Mouse (Mus musculus): ENCODE measurements around the gene Aff4. TPM values are rescaled to one million over a fixed set of nuclear protein-coding genes. Genes with fewer than 3 reads are reported as not detected.

Gene Aff4
- total and polyA plus RNA-seq, 3 experiments, result 4.5 to 246 (median 86.2) TPM

DNA sequence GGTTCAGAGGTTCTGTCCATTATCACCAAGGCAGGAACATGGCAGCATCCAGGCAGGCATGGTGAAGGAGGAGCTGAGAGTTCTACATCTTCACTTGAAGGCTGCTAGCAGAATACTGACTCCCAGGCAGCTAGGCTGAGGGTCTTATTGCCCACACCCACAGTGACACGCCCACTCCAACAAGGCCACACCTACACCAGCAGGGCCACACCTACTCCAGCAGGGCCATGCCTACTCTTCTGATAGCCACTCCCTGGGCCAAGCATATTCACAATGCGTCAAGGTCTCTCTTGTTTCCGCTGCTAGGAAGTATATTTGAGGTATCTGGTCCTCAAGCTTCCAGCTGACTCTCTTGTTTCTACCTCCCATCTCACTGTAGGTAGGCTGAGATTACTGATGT is 108.4 kb downstream of the Aff4 start:
- H3K9me3 ChIP-seq (replicated peaks), result peaks cover 8% of the 10 kb centered on the region
- no peaks in the 10 kb centered on the region for H3K36me3 ChIP-seq (replicated peaks)
- H3K27me3 ChIP-seq (ENCODE audit: insufficient read depth, low read length), result peaks cover 63% of the 10 kb centered on the region
- TF ChIP-seq GATA1 (IDR thresholded peaks at IDR 0.05; ENCODE audit: borderline replicate concordance, low read length) (no peak), TAL1 (conservative IDR thresholded peaks at IDR 0.05; ENCODE audit: low read depth, low read length) (no peak), GATA2 (IDR thresholded peaks at IDR 0.05; ENCODE audit: borderline replicate concordance, low read depth, low read length) (no peak), POLR2AphosphoS5 (IDR thresholded peaks at IDR 0.05; ENCODE audit: insufficient replicate concordance, low read depth, low read length) (no peak), CTCF (IDR thresholded peaks at IDR 0.05; ENCODE audit: low read depth, low read length) (no peak)
- DNase-seq (ENCODE audit: low spot score) (no peak), ATAC-seq (ENCODE audit: extremely low read depth, insufficient number of reproducible peaks, low FRiP score, poor library complexity, severe bottlenecking) (no peak)
- peaks cover 27% of the 10 kb centered on the region for H3K4me1 ChIP-seq (ENCODE audit: insufficient read depth, low read depth, low read length)
- H3K4me3 ChIP-seq (ENCODE audit: low read depth, low read length), result no peak overlapping the region

DNA sequence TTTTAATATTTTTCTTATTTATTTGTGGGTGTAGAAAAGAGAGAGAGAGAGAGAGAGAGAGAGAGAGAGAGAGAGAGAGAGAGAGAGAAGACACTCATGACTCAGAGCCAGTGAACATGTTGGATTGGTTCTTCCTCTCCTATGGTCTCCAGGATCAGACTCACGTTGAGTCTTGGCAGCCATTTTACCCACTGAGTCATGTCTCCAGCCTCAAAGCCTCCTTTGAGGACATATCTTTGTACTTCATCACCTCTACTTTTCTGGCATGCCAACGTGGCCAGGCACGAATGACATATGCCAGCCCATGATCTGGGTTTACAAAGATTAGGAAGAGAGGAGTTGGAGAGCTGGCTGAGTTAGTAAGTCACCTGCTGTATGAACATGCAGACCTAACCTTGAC is 109.6 kb downstream of the Aff4 start:
- Histone ChIP-seq H3K27me3 (ENCODE audit: insufficient read depth, low read length) (peaks cover 62% of the 10 kb centered on the region), H3K4me3 (ENCODE audit: low read depth, low read length) (no peak overlapping the region), H3K36me3 (replicated peaks) (no peaks in the 10 kb centered on the region), H3K9me3 (replicated peaks) (peaks cover 8% of the 10 kb centered on the region), H3K4me1 (ENCODE audit: insufficient read depth, low read depth, low read length) (peaks cover 27% of the 10 kb centered on the region)
- DNase-seq (ENCODE audit: low spot score) (no peak), ATAC-seq (ENCODE audit: extremely low read depth, insufficient number of reproducible peaks, low FRiP score, poor library complexity, severe bottlenecking) (no peak)
- TF ChIP-seq GATA1 (IDR thresholded peaks at IDR 0.05; ENCODE audit: borderline replicate concordance, low read length) (no peak), CTCF (IDR thresholded peaks at IDR 0.05; ENCODE audit: low read depth, low read length) (no peak), GATA2 (IDR thresholded peaks at IDR 0.05; ENCODE audit: borderline replicate concordance, low read depth, low read length) (no peak), TAL1 (conservative IDR thresholded peaks at IDR 0.05; ENCODE audit: low read depth, low read length) (no peak), POLR2AphosphoS5 (IDR thresholded peaks at IDR 0.05; ENCODE audit: insufficient replicate concordance, low read depth, low read length) (no peak)

DNA sequence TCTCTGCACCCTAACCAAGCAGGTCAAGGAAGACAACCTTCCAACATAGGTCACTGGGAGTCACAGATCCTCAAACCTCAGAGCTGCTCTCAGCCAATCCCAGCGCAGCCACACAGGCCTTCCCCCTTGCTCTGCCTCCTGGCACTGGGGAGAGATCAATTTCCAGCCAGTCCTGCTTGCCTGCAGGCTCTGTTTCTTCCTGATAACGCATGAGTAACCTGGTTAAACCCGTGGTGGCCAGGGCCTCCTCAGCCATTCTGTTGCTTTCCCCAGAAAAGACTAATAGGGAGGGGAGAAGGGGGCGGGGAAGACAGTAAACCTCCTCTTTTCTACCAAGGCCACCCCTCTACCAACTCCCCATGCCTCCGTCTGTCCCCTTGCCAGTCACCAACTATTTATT is 111.1 kb downstream of the Aff4 start:
- DNase-seq (ENCODE audit: low spot score) (peak; percentile 52), ATAC-seq (ENCODE audit: extremely low read depth, insufficient number of reproducible peaks, low FRiP score, poor library complexity, severe bottlenecking) (peak; percentile 63)
- Histone ChIP-seq H3K36me3 (replicated peaks) (no peaks in the 10 kb centered on the region), H3K27me3 (ENCODE audit: insufficient read depth, low read length) (peaks cover 62% of the 10 kb centered on the region), H3K9me3 (replicated peaks) (peaks cover 8% of the 10 kb centered on the region), H3K4me1 (ENCODE audit: insufficient read depth, low read depth, low read length) (peaks cover 29% of the 10 kb centered on the region), H3K4me3 (ENCODE audit: low read depth, low read length) (no peak overlapping the region)
- TF ChIP-seq GATA1 (IDR thresholded peaks at IDR 0.05; ENCODE audit: borderline replicate concordance, low read length) (no peak), TAL1 (conservative IDR thresholded peaks at IDR 0.05; ENCODE audit: low read depth, low read length) (peak; percentile 30; the same call in 1 of the 2 replicates)

DNA sequence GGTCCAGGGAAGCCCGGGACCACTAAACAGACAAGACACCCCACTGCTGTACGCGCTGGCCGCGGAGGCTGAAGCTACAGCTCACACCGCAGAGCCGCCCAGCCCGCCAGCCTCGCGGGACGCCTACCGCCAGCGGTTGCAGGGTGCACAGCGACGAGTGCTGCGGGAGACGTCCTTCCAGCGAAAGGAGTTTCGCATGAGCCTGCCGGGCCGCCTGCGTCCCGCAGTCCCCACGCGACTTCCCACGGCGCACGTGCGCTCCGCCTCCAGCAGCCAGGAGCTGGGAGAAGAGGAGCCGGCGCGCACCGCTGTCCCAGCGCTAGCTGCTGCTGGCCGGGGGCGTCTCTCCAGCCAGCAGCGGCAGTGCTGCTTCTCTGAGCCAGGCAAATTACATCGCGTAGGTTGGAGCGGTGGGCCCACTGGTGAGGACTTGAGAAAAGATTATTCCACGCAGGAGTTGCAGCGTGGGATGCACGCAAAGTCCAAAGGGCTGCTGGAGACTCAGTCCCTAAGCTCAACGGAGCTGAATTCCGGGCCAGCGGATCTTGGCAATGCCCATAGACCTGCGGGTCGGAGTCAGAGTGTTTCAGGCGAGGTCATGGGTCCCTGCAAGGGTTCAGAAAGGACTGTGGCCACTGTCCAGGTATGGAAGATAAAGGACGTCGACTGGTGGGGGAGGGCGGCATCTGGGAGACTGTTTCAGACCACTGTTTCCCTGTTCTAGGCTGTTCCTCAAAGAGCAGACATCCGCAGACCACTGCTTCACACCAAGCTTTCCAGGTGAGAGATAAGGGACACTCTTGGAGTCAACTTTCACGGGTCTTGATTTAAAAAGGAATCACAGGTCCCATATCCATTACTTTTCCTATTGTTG is 113.2 kb downstream of the Aff4 start:
- ATAC-seq (ENCODE audit: extremely low read depth, insufficient number of reproducible peaks, low FRiP score, poor library complexity, severe bottlenecking) (no peak), DNase-seq (ENCODE audit: low spot score) (no peak)
- Histone ChIP-seq H3K27me3 (ENCODE audit: insufficient read depth, low read length) (peaks cover 58% of the 10 kb centered on the region), H3K36me3 (replicated peaks) (no peaks in the 10 kb centered on the region), H3K4me1 (ENCODE audit: insufficient read depth, low read depth, low read length) (peaks cover 27% of the 10 kb centered on the region), H3K4me3 (ENCODE audit: low read depth, low read length) (peak overlapping the region; percentile 17; the same call in 1 of the 2 replicates), H3K9me3 (replicated peaks) (peaks cover 8% of the 10 kb centered on the region)
- TF ChIP-seq POLR2AphosphoS5 (IDR thresholded peaks at IDR 0.05; ENCODE audit: insufficient replicate concordance, low read depth, low read length) (no peak), CTCF (IDR thresholded peaks at IDR 0.05; ENCODE audit: low read depth, low read length) (no peak), GATA1 (IDR thresholded peaks at IDR 0.05; ENCODE audit: borderline replicate concordance, low read length) (no peak), TAL1 (conservative IDR thresholded peaks at IDR 0.05; ENCODE audit: low read depth, low read length) (no peak), GATA2 (IDR thresholded peaks at IDR 0.05; ENCODE audit: borderline replicate concordance, low read depth, low read length) (no peak)

DNA sequence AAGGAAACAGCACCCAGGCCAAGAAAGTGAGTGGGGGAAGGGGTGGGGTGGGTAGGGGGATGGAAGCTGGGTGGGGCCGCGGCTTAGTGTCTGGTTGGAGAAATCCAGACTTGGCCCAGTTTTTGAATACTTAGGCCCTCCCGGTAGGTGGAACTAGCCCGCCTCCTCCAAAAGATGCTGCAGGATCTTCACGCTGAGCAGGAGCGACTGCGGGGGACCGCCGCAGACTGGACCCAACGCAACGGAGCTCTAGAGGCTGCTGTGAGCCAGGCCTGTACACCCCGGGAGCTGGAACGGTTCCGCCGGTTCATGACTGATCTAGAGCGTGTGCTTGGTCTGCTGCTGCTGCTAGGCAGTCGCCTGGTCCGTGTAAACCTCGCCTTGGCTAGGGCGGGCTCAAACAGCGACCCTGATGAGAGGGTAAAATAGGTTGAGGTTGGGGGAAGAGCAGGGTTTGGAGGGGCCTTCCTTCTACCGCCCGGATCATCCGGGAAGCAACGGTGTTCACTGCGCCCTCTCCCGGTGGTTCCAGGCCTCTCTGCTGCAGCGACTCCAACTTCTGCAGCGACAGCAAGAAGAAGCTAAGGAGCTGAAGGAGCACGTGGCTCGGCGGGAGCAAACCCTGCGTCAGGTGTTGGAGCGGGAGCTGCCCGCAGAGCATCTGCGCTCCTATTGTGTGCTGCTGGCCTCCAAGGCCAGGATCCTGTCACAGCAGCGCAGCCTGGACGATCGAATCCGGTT is 115.8 kb downstream of the Aff4 start:
- no peak for ATAC-seq (ENCODE audit: extremely low read depth, insufficient number of reproducible peaks, low FRiP score, poor library complexity, severe bottlenecking)
- no peak for TF ChIP-seq TAL1 (conservative IDR thresholded peaks at IDR 0.05; ENCODE audit: low read depth, low read length)
- no peak for TF ChIP-seq GATA1 (IDR thresholded peaks at IDR 0.05; ENCODE audit: borderline replicate concordance, low read length)
- TF ChIP-seq GATA2 (IDR thresholded peaks at IDR 0.05; ENCODE audit: borderline replicate concordance, low read depth, low read length), result no peak
- TF ChIP-seq CTCF (IDR thresholded peaks at IDR 0.05; ENCODE audit: low read depth, low read length), result peak; percentile 26; the same call in 1 of the 2 replicates
- no peak for TF ChIP-seq POLR2AphosphoS5 (IDR thresholded peaks at IDR 0.05; ENCODE audit: insufficient replicate concordance, low read depth, low read length)
- Histone ChIP-seq H3K4me1 (ENCODE audit: insufficient read depth, low read depth, low read length) (peaks cover 44% of the 10 kb centered on the region), H3K36me3 (replicated peaks) (no peaks in the 10 kb centered on the region), H3K27me3 (ENCODE audit: insufficient read depth, low read length) (peaks cover 71% of the 10 kb centered on the region), H3K4me3 (ENCODE audit: low read depth, low read length) (peak overlapping the region; percentile 48; the same call in 1 of the 2 replicates), H3K9me3 (replicated peaks) (peaks cover 8% of the 10 kb centered on the region)
- DNase-seq (ENCODE audit: low spot score), result no peak

DNA sequence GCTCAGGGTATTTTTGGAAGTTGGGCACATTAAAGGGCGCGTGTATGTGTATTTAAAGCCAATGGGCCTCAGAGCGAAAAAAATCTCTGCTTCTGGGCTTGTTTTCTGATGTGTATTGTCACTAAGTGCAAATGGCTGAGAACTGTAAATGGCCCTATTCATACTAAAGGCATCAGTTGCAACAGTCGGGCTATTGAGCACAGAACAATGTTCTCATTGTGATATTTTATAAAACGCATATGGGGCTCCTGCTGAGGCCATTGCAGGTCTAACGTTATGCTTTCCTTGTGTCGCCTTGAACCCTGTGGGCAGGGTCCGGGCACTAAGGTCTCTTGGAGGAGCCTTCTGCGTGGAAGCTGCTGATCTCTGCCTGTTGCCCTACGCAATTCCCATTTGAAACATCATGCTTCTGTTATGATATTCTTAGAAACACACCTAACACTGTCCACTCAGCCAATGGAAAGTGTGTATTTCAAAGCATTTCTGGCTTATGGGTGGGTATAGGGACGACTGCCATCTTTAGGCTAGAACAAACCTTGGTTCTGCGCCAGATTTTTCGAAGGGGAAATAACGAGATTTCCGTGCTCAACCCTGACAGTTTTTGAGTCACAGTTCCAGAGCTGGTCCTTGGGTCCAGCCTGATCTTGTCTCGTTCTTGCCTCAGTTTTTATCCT is 118.8 kb downstream of the Aff4 start:
- Histone ChIP-seq H3K4me1 (ENCODE audit: insufficient read depth, low read depth, low read length) (peaks cover 43% of the 10 kb centered on the region), H3K27me3 (ENCODE audit: insufficient read depth, low read length) (peaks cover 69% of the 10 kb centered on the region), H3K4me3 (ENCODE audit: low read depth, low read length) (no peak overlapping the region), H3K36me3 (replicated peaks) (no peaks in the 10 kb centered on the region), H3K9me3 (replicated peaks) (no peaks in the 10 kb centered on the region)
- ATAC-seq (ENCODE audit: extremely low read depth, insufficient number of reproducible peaks, low FRiP score, poor library complexity, severe bottlenecking), result no peak
- TF ChIP-seq GATA1 (IDR thresholded peaks at IDR 0.05; ENCODE audit: borderline replicate concordance, low read length) (no peak), GATA2 (IDR thresholded peaks at IDR 0.05; ENCODE audit: borderline replicate concordance, low read depth, low read length) (no peak), POLR2AphosphoS5 (IDR thresholded peaks at IDR 0.05; ENCODE audit: insufficient replicate concordance, low read depth, low read length) (no peak), TAL1 (conservative IDR thresholded peaks at IDR 0.05; ENCODE audit: low read depth, low read length) (no peak), CTCF (IDR thresholded peaks at IDR 0.05; ENCODE audit: low read depth, low read length) (no peak)
- DNase-seq (ENCODE audit: low spot score), result no peak

All from G1E (cell line).